Mouse (Mus musculus) liver, embryonic 16.5 days (tissue): ENCODE measurements around the gene Jmjd4. TPM values are rescaled to one million over a fixed set of nuclear protein-coding genes. Genes with fewer than 3 reads are reported as not detected.

Source experiments
- ATAC-seq: fragments of 200-750 bp; cut with Nextera tagmentation; 2 replicates; pipeline ENCODE4 v1.8.0; 2017; ENCODE audit warnings: low read depth, mild to moderate bottlenecking, moderate number of reproducible peaks, moderate library complexity
- H3K27ac ChIP-seq: fragments of 300-500 bp; sonication (generic); 2 replicates; pipeline ENCODE4 v1.5.1; 2014; ENCODE audit warnings: mild to moderate bottlenecking, low read length
- H3K27me3 ChIP-seq: fragments of 300-500 bp; sonication (generic); 2 replicates; pipeline ENCODE4 v1.6.1; 2014; ENCODE audit warnings: low read depth, low read length, mixed read lengths; ENCODE audit not compliant: control insufficient read depth, insufficient read depth
- H3K36me3 ChIP-seq: fragments of 300-500 bp; sonication (generic); 2 replicates; pipeline ENCODE4 v1.6.1; 2014; ENCODE audit warnings: mild to moderate bottlenecking; ENCODE audit not compliant: control insufficient read depth, insufficient read depth
- H3K4me1 ChIP-seq: fragments of 300-500 bp; sonication (generic); 2 replicates; pipeline ENCODE4 v1.6.1; 2014; ENCODE audit warnings: low read depth, low read length, mixed read lengths; ENCODE audit not compliant: control insufficient read depth
- H3K4me2 ChIP-seq: fragments of 300-500 bp; sonication (generic); 2 replicates; pipeline ENCODE4 v1.6.1; 2014; ENCODE audit warnings: low read depth, low read length, mixed read lengths
- H3K4me3 ChIP-seq: fragments of 300-500 bp; sonication (generic); 2 replicates; pipeline ENCODE4 v1.5.1; 2014; ENCODE audit warnings: low read depth, mild to moderate bottlenecking, low read length
- H3K9ac ChIP-seq: fragments of 300-500 bp; sonication (generic); 2 replicates; pipeline ENCODE4 v1.6.1; 2014; ENCODE audit warnings: low read depth, low read length
- H3K9me3 ChIP-seq: fragments of 300-500 bp; sonication (generic); replicated peaks from 2 replicates; pipeline ENCODE4 v1.6.1; 2016; ENCODE audit warnings: low read length; ENCODE audit not compliant: control insufficient read depth
- WGBS: fragments of 180-500 bp; shearing (Covaris S2); extraction: QIAGEN DNeasy Blood & Tissue Kit; methylation state at CpG from one replicate; pipeline ENCODE4 v1.1.7; 2014; ENCODE audit not compliant: insufficient replicate concordance; 5-methylcytosine and 5-hydroxymethylcytosine counted together
- polyA plus RNA-seq: library from polyadenylated mRNA; unstranded; fragments of >200 nt; fragmentation: Nextera tagmentation; extraction: Ambion mirVana; gene quantifications from 2 replicates; pipeline ENCODE4 v1.2.1, GENCODE M21; 2015

The Jmjd4 gene
- polyA plus RNA-seq, 1 experiment from 2014 or later: 3.4 TPM

DNA sequence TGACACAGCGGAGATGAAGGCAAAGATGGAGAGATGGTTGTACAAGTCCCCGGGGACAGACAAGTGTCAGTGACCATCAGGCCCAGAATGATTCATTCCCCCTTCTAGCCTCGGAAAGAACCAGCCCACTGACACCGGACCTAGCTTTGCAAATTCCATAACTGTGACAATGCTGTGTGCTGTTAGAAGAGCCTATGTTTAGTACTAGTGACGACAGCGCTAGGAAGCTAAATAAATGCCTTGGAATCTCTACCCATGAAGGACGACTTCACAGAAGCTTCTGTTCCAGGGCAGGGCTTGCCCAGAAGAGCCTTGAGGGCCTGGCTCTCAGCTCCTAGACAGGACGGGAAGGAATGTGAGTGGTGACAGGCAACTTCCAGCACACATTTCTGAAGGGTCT lies 36.4 kb downstream of the Jmjd4 start:
- 67% methylated on average over 8 of the region's 8 CpGs for WGBS
- no peaks in the 10 kb centered on the region for H3K9me3 ChIP-seq
- no peaks in the 10 kb centered on the region for H3K4me1 ChIP-seq
- no peaks in the 10 kb centered on the region for H3K27me3 ChIP-seq
- no peak overlapping the region for H3K4me3 ChIP-seq
- H3K9ac ChIP-seq: no peak overlapping the region
- peaks cover 8% of the 10 kb centered on the region; the same call in 1 of the 2 replicates for H3K36me3 ChIP-seq
- no peak overlapping the region for H3K4me2 ChIP-seq
- no peak for ATAC-seq
- no peak overlapping the region for H3K27ac ChIP-seq

DNA sequence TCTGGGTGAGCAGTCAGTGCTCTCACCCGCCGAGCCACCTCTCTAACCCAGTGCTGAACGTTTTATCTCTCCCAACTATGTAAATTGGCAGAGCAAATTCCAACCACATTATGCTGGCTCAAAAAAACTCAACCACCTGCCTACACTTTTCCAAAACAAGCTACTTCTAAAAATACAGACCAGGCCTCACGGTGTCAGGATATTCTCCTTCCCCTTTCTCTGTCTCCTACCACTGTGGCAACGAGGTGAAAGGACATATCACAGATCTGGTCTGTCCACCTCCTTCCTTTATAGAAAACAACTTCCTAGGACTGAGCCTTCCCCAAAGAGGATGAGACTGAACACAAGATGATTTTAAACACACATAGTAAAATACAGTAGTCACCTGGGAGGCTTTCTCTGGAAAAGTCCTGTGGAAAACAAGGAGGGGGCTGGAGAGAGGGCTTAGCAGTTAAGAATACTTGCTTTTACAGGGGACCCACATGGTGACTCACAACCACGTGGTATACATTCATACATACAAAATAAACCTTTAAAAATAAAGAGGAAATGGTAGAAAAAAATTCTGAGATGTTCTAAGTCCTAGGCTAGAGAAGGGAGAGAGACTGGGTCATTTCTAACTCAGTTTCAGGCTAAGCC lies 46.9 kb downstream of the Jmjd4 start:
- peaks cover 13% of the 10 kb centered on the region for H3K36me3 ChIP-seq

GRCm38 (mm10) chr11:59497747-59498146 lies 47.9 kb downstream of the Jmjd4 start:
- H3K27ac ChIP-seq: no peak overlapping the region
- H3K4me1 ChIP-seq: no peaks in the 10 kb centered on the region
- H3K4me3 ChIP-seq: no peak overlapping the region
- H3K9ac ChIP-seq: no peak overlapping the region
- 69% methylated on average over 7 of the region's 7 CpGs for WGBS
- H3K9me3 ChIP-seq: no peaks in the 10 kb centered on the region
- H3K27me3 ChIP-seq: no peaks in the 10 kb centered on the region
- no peak overlapping the region for H3K4me2 ChIP-seq
- ATAC-seq: no peak
- peaks cover 13% of the 10 kb centered on the region for H3K36me3 ChIP-seq

More for the DNA sequence above, 46.9 kb downstream of the Jmjd4 start:
- Histone ChIP-seq H3K4me3 (no peak overlapping the region), H3K9ac (no peak overlapping the region), H3K27me3 (no peaks in the 10 kb centered on the region), H3K4me2 (no peak overlapping the region), H3K9me3 (no peaks in the 10 kb centered on the region), H3K4me1 (no peaks in the 10 kb centered on the region), H3K27ac (no peak overlapping the region)
- WGBS: 47% methylated on average over 6 of the region's 6 CpGs
- no peak for ATAC-seq

DNA sequence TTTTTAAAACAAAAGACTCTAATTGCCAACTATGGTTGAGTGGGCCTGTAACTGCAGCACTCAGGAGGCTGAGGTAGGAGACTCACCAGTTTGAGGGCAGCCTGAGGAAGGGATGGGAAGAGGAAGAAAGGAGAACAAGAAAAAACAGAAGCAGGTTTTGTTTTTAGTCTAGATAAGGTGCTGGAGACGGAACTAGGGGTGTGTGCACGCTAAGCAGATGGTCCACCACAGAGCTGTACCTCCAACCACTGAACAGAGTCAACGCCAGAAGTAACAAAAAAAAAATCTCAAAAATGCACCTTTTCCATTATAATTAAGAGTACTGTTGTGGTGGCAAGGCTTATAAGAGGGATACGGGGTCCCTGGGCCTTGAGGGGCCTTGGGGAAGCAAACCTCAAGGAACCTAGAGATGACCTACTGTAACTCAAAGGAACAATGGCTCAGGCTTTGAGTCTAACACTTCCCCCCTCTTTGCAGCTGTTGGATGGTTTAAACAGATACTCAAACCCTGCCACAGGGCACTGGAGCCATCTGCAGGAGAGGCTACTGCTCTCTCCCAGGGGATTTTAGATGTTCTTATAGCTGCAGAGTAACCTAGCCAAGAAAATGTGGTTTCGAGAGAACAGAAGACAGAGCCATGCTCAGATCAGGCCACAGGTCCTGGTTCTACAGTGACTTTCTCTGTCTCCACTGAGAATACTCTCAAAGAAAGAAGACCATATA lies 52.3 kb downstream of the Jmjd4 start:
- H3K4me3 ChIP-seq: no peak overlapping the region
- no peak overlapping the region for H3K27ac ChIP-seq
- peaks cover 12% of the 10 kb centered on the region for H3K27me3 ChIP-seq
- peaks cover 11% of the 10 kb centered on the region; the same call in 1 of the 2 replicates for H3K36me3 ChIP-seq
- H3K4me1 ChIP-seq: peaks cover 6% of the 10 kb centered on the region
- 62% methylated on average over 5 of the region's 5 CpGs for WGBS
- H3K4me2 ChIP-seq: no peak overlapping the region
- no peak overlapping the region for H3K9ac ChIP-seq
- H3K9me3 ChIP-seq: no peaks in the 10 kb centered on the region
- no peak for ATAC-seq

DNA sequence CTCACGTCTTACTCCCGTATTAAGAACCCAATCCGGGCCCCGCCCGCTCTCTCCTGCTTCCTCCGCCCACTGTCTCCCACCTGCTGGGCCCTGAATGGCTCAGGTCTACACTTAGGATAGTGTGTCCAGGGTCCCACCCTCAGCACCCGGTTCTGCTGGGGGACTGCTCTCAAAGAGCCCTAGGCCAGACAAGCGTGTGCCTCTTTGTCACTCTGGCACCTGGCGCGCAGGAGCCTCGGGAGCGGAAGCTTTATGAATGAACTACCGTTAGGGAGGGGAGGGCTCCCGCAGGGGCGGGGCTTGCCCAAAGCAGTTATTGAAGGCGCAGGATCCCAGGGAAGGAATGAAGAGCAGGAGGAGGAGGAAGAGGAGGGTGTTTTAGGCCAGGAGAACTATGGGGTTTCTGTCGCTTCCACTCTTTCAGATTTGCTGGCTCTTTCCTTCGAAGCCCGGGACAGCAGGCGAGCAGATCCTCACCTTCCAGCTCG lies 55.5 kb downstream of the Jmjd4 start:
- WGBS: under 1% methylated on average over 20 of the region's 21 CpGs
- Histone ChIP-seq H3K36me3 (no peaks in the 10 kb centered on the region; the same call in 1 of the 2 replicates), H3K4me3 (peak overlapping the region; percentile 74), H3K9me3 (no peaks in the 10 kb centered on the region), H3K4me2 (peak overlapping the region; percentile 86), H3K9ac (peak overlapping the region; percentile 70), H3K27me3 (peaks cover 12% of the 10 kb centered on the region), H3K4me1 (peaks cover 7% of the 10 kb centered on the region), H3K27ac (peak overlapping the region; percentile 76)
- 0 out of 2 replicates have a peak, but pooled peaks have one; percentile 26 for ATAC-seq

DNA sequence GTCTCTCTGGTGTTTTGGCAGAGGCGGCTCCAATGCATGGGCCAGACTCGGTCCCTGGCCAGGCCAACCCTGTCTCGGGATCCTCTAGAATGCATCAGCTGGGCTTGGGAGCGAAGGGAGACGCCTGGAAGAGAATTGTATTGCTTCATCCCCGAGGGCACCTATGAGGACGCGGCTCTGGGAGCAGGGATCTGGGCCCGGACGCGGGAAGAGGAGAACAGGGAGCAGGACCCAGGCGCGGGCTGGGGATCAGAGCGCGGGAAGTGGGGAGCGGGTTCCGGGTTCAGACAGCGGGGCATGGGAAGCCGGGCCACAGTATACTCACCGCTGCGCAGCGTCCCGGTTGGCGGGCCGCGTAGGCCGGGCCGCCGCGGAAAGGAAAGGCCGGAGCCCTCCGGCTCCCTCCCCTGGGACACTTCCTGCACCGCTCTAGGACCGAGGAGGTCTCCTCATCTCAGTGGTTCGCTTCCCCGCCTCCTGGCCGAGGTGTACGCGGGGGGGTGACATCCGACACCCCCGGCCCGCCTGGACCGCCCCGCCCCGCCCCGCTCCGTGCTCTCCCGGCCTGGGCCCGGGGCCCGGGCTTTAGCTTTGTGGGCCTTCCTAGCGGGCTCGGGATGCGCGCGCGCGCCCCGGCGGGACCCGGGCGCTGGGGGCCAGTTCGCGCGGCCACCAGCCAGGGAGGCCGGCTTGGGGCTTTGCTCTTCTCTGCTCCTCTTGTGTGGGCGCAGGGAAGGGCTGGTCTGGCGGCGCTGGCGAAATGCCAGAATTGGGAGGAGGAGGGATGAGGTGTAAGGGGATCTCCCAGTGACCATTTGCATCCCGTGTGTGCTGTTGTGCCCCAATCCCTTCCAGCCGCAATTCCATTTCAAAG lies 56.2 kb downstream of the Jmjd4 start:
- H3K4me3 ChIP-seq: peak overlapping the region; percentile 74
- peak; percentile 91 for ATAC-seq
- under 1% methylated on average over 66 of the region's 71 CpGs for WGBS

GRCm38 (mm10) chr11:59506713-59507074 lies 56.8 kb downstream of the Jmjd4 start:
- Histone ChIP-seq H3K4me1 (peaks cover 7% of the 10 kb centered on the region), H3K9ac (peak overlapping the region; percentile 70), H3K36me3 (no peaks in the 10 kb centered on the region; the same call in 1 of the 2 replicates), H3K27ac (peak overlapping the region; percentile 81), H3K27me3 (peaks cover 12% of the 10 kb centered on the region), H3K4me3 (peak overlapping the region; percentile 74), H3K4me2 (peak overlapping the region; percentile 86), H3K9me3 (no peaks in the 10 kb centered on the region)
- WGBS: 5% methylated on average over 14 of the region's 14 CpGs
- no peak for ATAC-seq

More for the DNA sequence above, 56.2 kb downstream of the Jmjd4 start:
- H3K27ac ChIP-seq: peak overlapping the region; percentile 81
- peaks cover 7% of the 10 kb centered on the region for H3K4me1 ChIP-seq
- no peaks in the 10 kb centered on the region; the same call in 1 of the 2 replicates for H3K36me3 ChIP-seq
- peak overlapping the region; percentile 70 for H3K9ac ChIP-seq
- H3K27me3 ChIP-seq: peaks cover 12% of the 10 kb centered on the region
- H3K4me2 ChIP-seq: peak overlapping the region; percentile 86
- no peaks in the 10 kb centered on the region for H3K9me3 ChIP-seq
